Mouse (Mus musculus) left cerebral cortex, postnatal 25 days (tissue): ENCODE measurements around the gene Mustn1. TPM values are rescaled to one million over a fixed set of nuclear protein-coding genes. Genes with fewer than 3 reads are reported as not detected.
A peak's percentile ranks its signal among the peaks of the same experiment; 100 is the strongest.

Experiments used
- DNase-seq, 2 experiments: peaks; one replicate each; pipeline ENCODE4 v3.0.0; 2022; ENCODE audit warnings: low spot score in 2 of 2, mixed read lengths in 1 of 2
- intact Hi-C: fragments of 180-260 bp; cut with DNase I; formaldehyde crosslinking; loops from one replicate; pipeline ENCODE4 v1.15.1; 2025
- total RNA-seq, 2 experiments: library from RNA; stranded (reverse); gene quantifications; 2 replicates each; pipeline ENCODE4 v1.2.3; 2021

The Mustn1 gene
- total RNA-seq, 2 experiments from 2014 or later = 3.1 to 3.8 TPM

DNA sequence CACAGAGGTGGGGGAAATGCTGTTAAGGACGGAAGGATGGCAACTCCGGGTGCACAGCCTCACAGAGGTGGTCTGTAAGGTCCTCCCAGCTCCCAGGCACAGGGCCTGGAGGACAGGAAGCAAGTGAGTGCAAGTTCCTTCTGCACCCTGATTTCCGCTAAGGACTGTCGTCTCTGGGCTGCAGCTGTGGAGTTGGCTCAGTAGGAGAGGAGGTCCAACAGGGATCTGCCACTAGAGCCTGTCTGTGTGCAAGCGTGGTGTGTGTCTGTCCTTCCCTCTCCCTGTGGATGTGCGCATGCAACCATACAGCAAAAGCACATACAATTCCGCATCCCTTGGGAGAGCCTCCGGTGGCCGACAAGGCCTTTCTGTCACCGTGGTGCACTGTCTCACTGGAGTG lies 2.5 kb upstream of the Mustn1 start:
- intact Hi-C loops = no loop called here
- no peak for DNase-seq

DNA sequence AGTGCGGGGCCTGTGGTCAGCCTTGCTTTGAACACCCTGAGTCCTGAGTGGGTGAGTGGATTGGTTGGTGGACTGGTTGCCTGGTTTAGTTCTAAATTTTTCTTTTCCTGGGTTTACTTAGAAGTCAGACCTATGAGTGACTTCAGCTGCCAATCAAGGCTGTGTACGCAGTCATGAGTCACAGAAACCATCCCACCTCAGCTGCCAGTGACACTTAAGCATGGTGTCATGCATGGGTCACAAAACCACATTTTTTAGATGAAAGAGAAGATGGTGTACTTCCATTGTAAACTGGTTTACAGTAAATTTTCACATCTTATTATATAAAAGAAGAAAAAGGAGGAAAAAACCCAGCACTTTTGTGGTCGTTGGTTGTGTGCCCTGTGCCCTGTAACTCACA lies 1.2 kb upstream of the Mustn1 start:
- intact Hi-C loops = no loop called here

DNA sequence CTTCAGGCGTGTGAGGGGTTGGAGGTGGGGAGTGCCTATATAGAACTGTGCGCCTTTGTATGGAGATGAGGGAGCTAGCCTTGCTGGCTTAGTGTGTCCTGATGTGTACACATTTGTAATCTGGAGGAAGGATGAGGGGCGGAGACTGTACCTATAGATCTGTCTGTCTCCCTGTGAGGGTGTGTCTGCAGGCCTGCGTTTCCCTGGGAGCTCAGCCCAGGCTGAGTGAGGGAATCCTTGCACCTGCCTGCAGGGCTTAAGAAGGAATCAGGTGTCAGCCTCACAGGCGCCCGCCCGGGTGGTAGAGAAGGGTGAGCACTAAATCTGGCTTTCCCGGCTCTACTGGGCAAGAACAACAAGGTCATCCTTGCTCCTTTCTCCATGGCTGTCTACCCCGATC lies 794 bp downstream of the Mustn1 start:
- intact Hi-C loops = no loop called here

More for the DNA sequence above, 1.2 kb upstream of the Mustn1 start:
- DNase-seq = no peak

DNA sequence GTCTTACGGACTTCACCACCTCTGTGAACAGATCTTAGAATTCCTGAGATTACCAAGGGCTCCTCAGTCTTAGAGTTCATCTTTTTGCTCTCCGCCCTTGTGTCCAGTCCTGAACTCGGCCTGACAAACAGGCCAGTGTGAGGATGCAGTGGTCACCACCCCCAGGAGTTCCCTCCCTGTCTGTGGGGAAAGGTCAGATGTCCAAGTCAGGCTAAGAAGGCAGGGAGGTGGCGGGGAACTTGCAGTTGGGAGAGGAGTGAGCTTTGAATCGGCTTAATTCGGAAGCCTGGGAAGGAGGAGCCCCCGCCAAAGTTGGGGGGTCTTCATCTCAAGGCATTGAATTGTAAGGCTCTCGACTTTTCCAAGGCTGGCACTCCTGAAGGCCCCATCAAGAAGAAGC lies 1.3 kb downstream of the Mustn1 start:
- intact Hi-C loops = no loop called here

More for the DNA sequence above, 794 bp downstream of the Mustn1 start:
- no peak for DNase-seq

DNA sequence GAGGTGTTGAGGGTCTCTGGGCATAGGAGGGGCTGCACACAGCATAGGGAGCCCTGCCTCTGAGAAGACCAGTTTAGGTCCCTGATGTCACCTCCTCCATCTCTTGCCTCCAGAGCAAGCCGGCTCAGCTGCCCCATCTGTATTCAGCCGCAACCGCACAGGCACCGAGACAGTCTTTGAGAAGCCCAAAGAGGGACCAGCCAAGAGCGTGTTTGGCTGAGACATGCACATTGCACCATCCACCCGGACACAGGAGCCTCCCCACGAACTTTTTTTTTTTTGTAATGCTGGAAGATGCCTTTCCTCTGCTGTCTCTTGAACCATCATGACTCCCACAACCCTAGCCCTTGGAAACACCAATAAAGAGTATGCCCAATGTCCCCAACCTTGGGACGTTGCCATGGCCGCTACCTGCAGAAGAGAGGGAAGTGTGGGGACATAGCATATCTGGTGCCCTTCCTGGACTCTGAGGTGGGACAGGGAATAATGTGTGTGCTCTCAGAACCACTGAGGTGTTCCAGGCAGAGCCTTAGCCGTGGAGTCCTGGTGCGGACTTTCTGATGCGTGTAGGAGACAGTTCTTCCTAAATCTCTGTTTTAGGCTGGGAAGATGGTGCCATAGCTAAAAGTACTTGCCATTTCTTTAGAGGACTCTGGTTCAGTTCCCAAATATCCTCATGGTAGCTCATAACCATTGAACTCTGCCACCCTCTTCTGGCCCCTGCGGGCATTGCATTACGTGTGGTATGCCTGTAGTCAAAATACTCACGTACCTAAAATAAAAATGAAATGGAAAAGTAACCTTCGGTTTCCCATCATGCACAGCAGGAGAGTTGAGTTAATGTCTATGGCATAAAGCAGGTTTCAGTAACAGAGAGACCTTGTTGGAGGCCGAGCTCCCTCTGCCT lies 2.1 kb downstream of the Mustn1 start:
- intact Hi-C loops = no loop called here
- peak in 1 of 2 experiments; percentile 74 for DNase-seq

More for the DNA sequence above, 1.3 kb downstream of the Mustn1 start:
- no peak for DNase-seq

DNA sequence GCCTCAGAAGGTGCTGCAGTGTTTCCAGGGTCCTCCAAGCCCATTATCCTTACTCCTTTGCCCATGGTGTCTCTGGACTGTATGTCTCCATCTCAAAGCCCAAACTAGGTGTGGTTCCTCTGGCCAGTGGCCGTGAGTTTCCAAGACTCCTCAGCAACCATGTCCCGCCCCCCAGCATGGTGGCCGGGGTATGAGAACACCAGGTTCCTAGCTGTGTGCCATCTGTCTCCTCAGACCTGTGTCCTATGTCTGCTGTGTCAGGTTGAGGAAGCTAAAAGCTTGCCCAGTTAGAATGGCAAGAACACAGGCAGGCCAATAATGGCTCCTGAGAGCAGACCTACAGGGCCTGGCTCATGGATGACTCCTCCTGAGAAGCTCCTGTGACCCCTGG lies 2.7 kb downstream of the Mustn1 start:
- intact Hi-C loops = no loop called here

DNA sequence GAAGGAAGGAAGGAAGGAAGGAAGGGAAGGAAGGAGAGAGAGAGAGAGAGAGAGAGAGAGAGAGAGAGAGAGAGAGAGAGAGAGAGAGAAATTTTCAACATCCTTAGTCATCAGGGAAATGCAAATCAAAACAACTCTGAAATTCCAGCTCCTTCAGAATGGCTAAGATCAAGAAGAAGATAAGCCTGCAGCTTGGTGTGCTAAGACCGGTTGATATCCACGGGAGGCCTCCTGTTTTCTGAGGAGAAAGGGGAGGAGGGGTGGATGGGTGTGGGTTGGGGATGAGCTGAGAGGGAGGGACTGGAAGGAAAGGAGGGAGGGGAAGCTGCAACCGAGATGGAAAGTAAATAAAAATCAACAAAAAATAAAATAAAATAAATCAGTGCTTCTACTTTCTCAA lies 6.3 kb downstream of the Mustn1 start:
- DNase-seq = no peak
- intact Hi-C loops = no loop called here

More for the DNA sequence above, 2.7 kb downstream of the Mustn1 start:
- no peak for DNase-seq

DNA sequence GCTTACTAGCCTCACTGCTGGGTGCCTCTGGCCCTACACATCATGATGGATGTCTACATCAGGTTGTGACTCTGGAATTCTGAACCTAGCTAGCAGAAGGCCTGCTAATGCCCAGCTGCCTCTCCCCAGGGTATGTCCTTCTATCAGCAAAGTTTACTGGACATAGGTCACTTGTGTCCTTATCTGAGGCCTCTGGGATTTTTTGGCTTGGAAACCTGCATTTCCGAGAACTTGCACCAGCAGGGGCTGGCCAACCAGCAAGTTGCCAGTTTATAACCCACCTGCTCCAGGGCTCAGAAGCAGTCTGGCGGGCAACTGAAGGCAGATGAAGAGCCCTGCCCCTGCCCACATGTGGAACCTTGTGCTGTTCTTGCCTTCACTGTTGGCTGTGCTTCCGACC lies 7.2 kb downstream of the Mustn1 start, which contains the start of gene Itih4:
Itih4 (plus strand) TSS at position 273 of the 400 bp plus-strand sequence.
- DNase-seq = no peak
- intact Hi-C loops = no loop called here

DNA sequence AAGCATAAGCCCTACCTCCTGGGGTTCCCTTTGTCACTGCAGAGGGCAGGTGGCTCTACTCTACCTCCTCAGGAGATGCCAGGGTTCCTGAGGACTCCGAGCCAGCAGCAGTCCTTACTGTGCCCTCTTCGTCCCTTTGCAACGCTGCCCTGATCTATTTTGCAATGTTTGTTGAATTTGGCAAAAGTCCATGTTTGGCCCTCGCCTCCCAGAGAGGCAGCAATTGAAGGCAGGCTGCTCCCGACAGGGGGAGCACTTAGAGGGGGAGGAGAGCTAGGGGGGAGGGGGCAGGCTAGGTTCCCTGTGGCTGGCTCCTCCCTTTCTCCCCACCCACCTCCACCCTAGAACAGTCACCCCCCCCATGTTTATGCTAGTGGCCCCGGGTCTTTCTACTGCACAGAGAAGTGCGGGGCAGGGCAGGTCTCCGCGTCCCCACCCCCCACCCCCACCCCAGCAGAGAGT lies 9.3 kb downstream of the Mustn1 start:
- intact Hi-C loops = no loop called here
- no peak for DNase-seq

DNA sequence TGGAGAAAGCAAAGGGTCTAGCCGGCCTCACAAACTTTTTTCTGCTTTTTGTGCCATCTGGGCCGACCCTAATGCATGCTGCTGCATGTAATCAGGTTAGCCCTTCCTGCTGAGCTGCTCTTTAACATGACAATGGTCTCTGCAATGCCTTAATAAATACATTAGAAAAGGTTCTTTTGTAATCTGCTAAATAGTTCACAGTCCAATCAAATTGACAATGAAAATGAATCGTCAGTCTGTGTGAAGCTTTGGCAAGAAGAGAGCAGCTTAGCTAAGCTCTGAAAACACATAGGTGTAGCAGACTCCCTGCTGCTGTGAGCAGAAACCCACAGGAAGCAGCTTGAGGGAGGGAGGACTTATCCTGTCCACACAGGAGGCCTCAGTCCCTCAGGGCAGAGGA lies 21.0 kb downstream of the Mustn1 start:
- intact Hi-C loops = loop anchor here (5.0 kb wide), 1 partner anchor 37 kb away; no protein-coding TSS in a partner anchor
- no peak for DNase-seq

DNA sequence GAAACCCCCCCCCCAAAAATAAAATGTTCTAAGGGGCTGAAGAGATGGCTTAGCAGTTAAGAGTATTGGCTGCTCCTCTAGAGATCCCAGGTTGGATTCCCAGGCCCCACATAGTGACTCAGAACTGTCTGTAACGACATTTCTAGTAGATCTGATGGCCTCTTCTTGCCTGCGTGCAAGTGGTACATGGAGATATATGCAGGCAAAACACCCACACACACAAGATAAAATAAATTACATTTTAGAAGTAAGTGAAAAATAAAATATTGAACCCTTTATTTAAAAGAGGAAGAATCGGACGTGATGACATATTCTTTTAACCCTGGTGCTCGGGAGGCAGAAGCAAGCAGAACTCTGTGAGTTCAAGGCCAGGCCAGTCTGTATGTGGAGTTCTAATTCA lies 23.6 kb downstream of the Mustn1 start:
- intact Hi-C loops = loop anchor here (5.0 kb wide), 1 partner anchor 35 kb away; no protein-coding TSS in a partner anchor
- DNase-seq = no peak

DNA sequence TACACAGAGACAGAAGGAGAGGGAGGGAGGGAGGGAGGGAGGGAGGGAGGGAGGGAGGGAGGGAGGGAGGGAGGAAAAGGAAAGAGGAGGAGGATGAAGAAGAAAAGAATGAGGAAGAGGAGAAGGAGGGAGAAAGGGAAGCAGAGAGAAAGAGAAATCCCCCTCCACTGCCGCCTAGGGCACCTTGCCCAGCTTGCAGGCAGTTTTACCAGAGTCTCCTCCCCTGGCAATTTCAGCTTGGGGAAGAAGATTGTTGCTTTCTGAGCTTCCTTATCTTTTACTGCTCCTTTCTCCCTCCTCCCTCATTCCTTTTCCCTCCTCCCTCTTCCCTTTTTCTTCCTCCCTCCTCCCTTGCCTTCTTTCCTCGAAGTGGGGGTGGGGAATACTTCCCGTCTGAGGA lies 24.0 kb downstream of the Mustn1 start:
- intact Hi-C loops = loop anchor here (5.0 kb wide), 1 partner anchor 34 kb away; no protein-coding TSS in a partner anchor
- no peak for DNase-seq

DNA sequence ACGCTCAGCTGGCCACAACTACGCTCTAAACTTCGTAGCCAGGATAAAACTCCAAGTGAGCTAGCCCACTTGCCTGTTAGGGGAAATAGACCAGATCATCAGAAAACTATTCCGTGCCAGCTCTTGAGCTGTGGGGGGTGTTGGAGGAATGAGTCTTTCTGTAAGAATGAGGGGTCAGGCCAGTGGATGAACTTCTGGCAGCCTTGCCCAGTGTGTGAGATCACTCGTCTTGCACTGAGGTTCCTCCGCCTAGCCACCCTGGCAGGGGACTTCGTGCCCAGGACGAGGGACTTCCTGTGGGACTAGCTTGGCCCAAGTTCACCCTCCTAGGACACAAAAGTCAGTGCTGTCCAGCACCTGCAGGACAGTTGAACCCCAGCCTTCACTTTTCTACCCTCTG lies 25.3 kb downstream of the Mustn1 start:
- no peak for DNase-seq
- intact Hi-C loops = loop anchor here (5.0 kb wide), 1 partner anchor 33 kb away; no protein-coding TSS in a partner anchor

DNA sequence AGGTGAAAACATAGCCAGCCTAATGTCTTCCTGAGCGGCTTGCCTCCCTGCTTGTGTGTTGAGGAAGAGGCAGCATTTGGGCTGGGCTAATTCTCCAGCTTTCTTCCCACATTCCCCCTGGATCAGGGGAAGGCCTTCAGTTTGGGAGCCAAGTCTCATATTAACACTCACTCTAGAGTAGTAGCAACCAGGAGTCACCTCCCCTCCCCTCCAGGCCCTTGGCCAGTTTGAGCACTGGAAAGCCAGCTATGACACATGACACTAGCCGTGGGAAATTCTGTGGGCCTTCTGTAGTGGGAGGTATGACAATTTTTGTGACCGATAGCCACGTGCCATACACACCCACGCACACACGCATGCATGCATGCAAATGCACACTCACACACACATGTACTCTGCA lies 27.0 kb downstream of the Mustn1 start:
- intact Hi-C loops = no loop called here

DNA sequence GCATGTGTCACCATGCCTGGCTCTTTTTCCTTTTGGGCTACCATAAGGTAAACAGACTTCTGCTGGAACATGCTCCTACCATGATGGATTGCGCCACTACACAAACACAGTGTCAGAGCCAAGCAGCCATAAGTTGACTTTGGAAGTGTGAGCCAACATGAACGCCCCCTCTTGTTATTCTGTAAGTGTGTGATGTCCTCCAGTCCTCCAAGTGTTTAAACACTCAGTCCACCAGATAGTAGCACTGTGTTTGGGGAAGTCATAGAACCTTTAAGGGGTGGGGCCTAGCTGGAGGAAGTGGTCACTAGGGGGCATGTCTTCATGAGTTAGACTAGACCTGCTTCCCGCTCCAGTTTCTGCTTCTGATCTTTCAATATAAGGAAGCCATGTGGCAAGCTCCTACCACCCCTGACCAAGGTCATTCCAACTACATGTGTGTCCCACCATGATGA lies 28.8 kb downstream of the Mustn1 start:
- intact Hi-C loops = no loop called here
- no peak for DNase-seq

More for the DNA sequence above, 27.0 kb downstream of the Mustn1 start:
- no peak for DNase-seq

DNA sequence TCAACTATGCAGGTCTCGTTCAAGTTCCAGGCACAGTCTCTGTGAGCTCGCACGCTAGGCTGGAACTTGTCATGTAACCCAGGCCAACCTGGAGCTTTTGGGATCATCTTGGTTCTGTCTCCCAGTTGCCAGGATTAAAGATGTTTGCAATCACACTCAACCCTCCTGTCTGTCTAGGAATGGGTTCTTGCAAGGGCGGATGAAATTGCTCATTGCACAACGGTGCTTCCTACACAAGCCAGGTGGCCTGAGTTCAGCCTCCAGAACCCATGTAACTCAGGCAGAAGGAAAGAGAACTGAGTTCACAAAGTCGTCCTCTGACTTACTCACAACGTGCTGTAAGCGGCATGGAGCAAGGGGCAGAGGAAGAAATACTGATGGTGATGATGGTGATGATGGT lies 32.1 kb downstream of the Mustn1 start:
- intact Hi-C loops = no loop called here
- no peak for DNase-seq

DNA sequence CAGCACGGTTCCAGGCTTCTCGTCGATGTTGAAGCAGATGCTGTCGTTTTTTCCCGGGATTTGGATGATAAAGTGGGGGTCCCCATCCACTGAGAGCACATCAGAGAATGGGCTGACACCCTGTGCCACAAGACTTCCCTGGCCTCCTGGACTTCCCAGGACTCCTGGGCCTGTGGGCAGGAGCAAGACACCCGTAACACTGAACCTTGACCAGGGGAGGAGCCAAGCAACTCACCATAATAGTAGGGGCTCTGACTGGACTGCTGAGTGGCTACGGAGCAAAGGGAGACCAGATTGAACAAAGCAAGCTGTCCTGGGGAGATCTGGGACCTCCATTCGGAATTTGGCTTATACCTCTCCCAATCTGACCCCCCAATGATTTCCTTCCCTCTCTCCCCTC lies 33.6 kb downstream of the Mustn1 start:
- intact Hi-C loops = no loop called here
- DNase-seq = no peak

DNA sequence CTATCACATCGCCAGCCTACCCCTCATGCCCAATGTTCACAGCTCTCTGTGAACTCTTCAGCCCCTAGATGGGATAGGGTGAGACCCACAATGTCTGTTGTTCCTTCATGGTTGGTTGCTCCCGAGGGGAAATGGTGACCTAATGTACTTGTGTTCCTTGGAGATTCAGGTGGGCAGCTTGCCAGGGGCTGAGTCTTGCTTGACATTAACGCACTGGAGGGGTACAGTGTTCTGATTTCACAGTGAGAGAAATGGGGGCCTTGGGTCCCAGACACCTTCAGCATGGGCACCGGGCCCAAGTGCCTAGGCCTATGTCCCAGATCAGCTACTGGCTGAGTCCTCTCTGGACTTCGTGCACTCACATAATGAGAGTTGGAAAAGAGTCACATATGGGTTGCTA lies 34.4 kb downstream of the Mustn1 start:
- intact Hi-C loops = no loop called here

DNA sequence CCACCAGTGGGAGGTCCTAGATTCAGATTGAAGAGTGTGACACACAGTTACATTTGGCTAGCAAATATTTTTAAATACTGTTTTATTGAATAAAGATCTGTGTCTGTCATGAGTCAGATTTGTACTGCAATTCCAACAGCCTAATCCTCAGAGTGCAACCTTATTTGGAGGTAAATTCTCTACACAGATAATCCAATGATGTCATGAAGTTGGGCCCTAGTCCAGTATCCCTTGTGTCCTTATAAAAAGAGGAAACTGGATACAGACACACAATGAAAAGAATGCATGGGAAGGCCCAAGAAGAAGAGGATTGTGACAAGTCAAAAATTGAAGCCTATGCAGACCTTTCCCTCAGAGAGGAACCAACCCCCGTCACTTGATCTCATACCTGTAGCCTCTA lies 37.5 kb downstream of the Mustn1 start:
- intact Hi-C loops = no loop called here
- no peak for DNase-seq

More for the DNA sequence above, 34.4 kb downstream of the Mustn1 start:
- DNase-seq = no peak

DNA sequence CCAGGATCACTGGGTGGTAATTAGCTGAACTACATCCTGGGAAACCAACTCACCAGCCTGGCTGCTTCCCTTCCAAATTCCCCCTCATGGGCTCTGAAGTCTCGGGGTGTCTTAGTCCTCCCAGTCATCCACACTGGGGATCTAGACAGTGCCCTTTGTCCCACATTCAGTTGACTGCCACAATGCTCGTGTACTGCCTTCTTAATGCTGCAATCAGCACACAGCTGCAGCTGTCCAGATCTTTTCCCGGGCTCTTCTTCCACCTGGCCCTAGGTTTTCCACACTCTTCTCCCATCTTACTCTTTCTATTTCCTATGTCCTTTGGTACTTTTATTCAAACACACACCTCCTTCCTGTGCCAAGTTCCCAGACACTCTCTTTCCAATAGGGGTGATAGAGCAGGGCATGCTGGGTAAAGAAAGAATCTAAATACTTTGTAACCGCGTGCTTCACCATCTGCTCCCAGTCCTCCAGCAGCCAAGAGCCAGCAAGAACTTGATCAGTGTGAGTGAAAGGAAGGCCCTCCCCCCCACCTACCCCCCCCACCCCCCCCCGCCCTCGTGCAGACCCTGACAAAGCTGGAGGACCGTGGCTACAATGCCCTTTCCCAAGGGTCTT lies 43.2 kb downstream of the Mustn1 start:
- DNase-seq = peak in 1 of 2 experiments; percentile 22
- intact Hi-C loops = no loop called here
